Mouse (Mus musculus) layer of hippocampus, postnatal 25 days (tissue): Measurements from ENCODE around the gene Gk2. TPM values are rescaled to one million over a fixed set of nuclear protein-coding genes. Genes with fewer than 3 reads are reported as not detected.

Experiments used
- total RNA-seq, 2 experiments: library from RNA; stranded (reverse); gene quantifications; 2 replicates each; pipeline ENCODE4 v1.2.3; 2021

Gk2 gene
- total RNA-seq, 2 experiments from 2014 or later, result not detected

Other genes starting within 250 kb of the Gk2 start
- gene Naa11, start 64.6 kb downstream of the Gk2 start, total RNA-seq, result not detected